Mouse (Mus musculus): Measurements from ENCODE around the gene Nfe2l3.
"Not testable (repeated sequence)": the region's sequence is repeated elsewhere in the genome, so short reads cannot be mapped to it uniquely, and the experiment has no call there.

Gene Nfe2l3

GRCm38 (mm10) chr6:51432535-51433397 lies at the start of gene Nfe2l3:
TSS of gene Nfe2l3 (plus strand) at chr6:51432670.
- peak; percentile 55 for DNase-seq (ENCODE audit: low spot score)

GRCm38 (mm10) chr6:51383769-51384755 lies 48.4 kb upstream of the Nfe2l3 start:
- peak; percentile 84 for DNase-seq (ENCODE audit: low spot score)

- DNase-seq (ENCODE audit: low spot score) = no peak
Measured at GRCm38 (mm10) chr6:51390505-51390904, 42.0 kb upstream of the Nfe2l3 start.

- no peak for DNase-seq (ENCODE audit: low spot score)
Measured at GRCm38 (mm10) chr6:51391816-51392490, 40.5 kb upstream of the Nfe2l3 start.

- DNase-seq (ENCODE audit: low spot score) = no peak
Measured at GRCm38 (mm10) chr6:51393341-51394128, 38.9 kb upstream of the Nfe2l3 start.

- not testable (repeated sequence) for DNase-seq (ENCODE audit: low spot score)
Measured at GRCm38 (mm10) chr6:51394367-51394766, 38.1 kb upstream of the Nfe2l3 start.

- DNase-seq (ENCODE audit: low spot score) = not testable (repeated sequence)
Measured at GRCm38 (mm10) chr6:51394963-51395362, 37.5 kb upstream of the Nfe2l3 start.

- no peak for DNase-seq (ENCODE audit: low spot score)
Measured at GRCm38 (mm10) chr6:51395486-51395885, 37.0 kb upstream of the Nfe2l3 start.

GRCm38 (mm10) chr6:51399113-51399518 lies 33.4 kb upstream of the Nfe2l3 start:
- no peak for DNase-seq (ENCODE audit: low spot score)

GRCm38 (mm10) chr6:51401294-51401693 lies 31.2 kb upstream of the Nfe2l3 start:
- DNase-seq (ENCODE audit: low spot score) = no peak

GRCm38 (mm10) chr6:51403598-51403997 lies 28.9 kb upstream of the Nfe2l3 start:
- no peak for DNase-seq (ENCODE audit: low spot score)

GRCm38 (mm10) chr6:51404502-51404901 lies 28.0 kb upstream of the Nfe2l3 start:
- DNase-seq (ENCODE audit: low spot score) = no peak

- DNase-seq (ENCODE audit: low spot score) = no peak
Measured at GRCm38 (mm10) chr6:51416433-51416832, 16.0 kb upstream of the Nfe2l3 start.

GRCm38 (mm10) chr6:51417306-51417936 lies 15.0 kb upstream of the Nfe2l3 start:
- no peak for DNase-seq (ENCODE audit: low spot score)

GRCm38 (mm10) chr6:51423466-51424122 lies 8.9 kb upstream of the Nfe2l3 start:
- DNase-seq (ENCODE audit: low spot score) = no peak

GRCm38 (mm10) chr6:51424537-51424936 lies 7.9 kb upstream of the Nfe2l3 start:
- no peak for DNase-seq (ENCODE audit: low spot score)

GRCm38 (mm10) chr6:51434270-51434669 lies 1.8 kb downstream of the Nfe2l3 start:
- DNase-seq (ENCODE audit: low spot score) = no peak

- DNase-seq (ENCODE audit: low spot score) = no peak
Measured at GRCm38 (mm10) chr6:51437665-51438064, 5.2 kb downstream of the Nfe2l3 start.

GRCm38 (mm10) chr6:51438826-51439330 lies 6.4 kb downstream of the Nfe2l3 start:
- no peak for DNase-seq (ENCODE audit: low spot score)

All from ovary, postnatal 14 days (tissue).